In the genomic region with DNA sequence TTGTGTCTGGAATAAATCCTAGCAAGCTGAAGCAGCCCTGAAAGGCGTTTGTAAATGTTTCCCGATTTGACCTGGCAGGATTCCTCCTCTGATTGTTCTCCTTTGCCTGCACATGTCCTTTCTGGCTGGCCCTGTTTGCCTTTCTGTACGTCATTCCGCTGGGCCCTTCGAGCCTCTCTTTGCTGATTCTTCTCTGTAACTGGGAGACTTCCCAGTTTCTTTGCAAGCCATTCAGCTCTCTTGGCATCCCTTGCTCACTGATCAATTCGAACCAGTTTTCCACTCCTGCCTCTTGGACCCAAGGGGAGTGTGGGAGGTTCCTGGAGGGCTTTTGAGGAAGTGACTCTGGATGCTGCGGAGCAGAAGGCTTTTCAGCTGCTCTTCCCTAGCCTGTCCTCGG, we compare ENCODE assay signal across 11 mouse cellular contexts. TPM values are rescaled to one million over a fixed set of nuclear protein-coding genes. Genes with fewer than 3 reads are reported as not detected.
DNase-seq lines count a peak whose midpoint lies in the region; ATAC-seq and TF ChIP-seq lines count a peak whose summit lies in the region.
"Had no signal": no experiment of that assay in that cellular context is flagged by ENCODE, and none has a peak within 500 bp of the region (broad histone marks: within the 10 kb centered on the region; RNA-seq: fewer than 3 reads in every experiment).

No protein-coding gene starts in this region.

- H3K4me2 ChIP-seq in forebrain, embryonic 14.5 days (ENCODE audit: low read length): no peak overlapping the region
- H3K4me2 ChIP-seq: liver, embryonic 13.5 days had no signal

- no peak overlapping the region for H3K9ac ChIP-seq in forebrain, embryonic 14.5 days (ENCODE audit: low read length)
- H3K9ac ChIP-seq in ES-Bruce4 (ENCODE audit: low read depth, poor library complexity, severe bottlenecking): no peak overlapping the region
- H3K9ac ChIP-seq: liver, embryonic 13.5 days had no signal

- 0 out of 2 replicates have a peak, but pooled peaks have one; percentile 46 for TF ChIP-seq EP300 in ES-Bruce4 (IDR thresholded peaks at IDR 0.05; ENCODE audit: insufficient read depth, low read depth, low read length)

- no peaks in the 10 kb centered on the region for H3K27me3 ChIP-seq in forebrain, embryonic 14.5 days (replicated peaks; ENCODE audit: control insufficient read depth, insufficient read depth, low read length)
- peaks cover 11% of the 10 kb centered on the region for H3K27me3 ChIP-seq in forebrain, embryonic 10.5 days (ENCODE audit: poor library complexity, severe bottlenecking)
- H3K27me3 ChIP-seq in ES-Bruce4 (ENCODE audit: control insufficient read depth, insufficient read depth, low read length, poor library complexity, severe bottlenecking): no peaks in the 10 kb centered on the region; the same call in 1 of the 2 replicates
- H3K27me3 ChIP-seq: liver, embryonic 13.5 days had no signal

- no peak for TF ChIP-seq POLR2A in ES-Bruce4 (IDR thresholded peaks at IDR 0.05; ENCODE audit: insufficient read depth, low read length)

- no peaks in the 10 kb centered on the region for H3K4me1 ChIP-seq in forebrain, embryonic 14.5 days (ENCODE audit: control insufficient read depth, insufficient read depth, low read length)
- peaks cover 2% of the 10 kb centered on the region; the same call in 1 of the 2 replicates for H3K4me1 ChIP-seq in forebrain, embryonic 10.5 days
- H3K4me1 ChIP-seq in ES-Bruce4 (ENCODE audit: control insufficient read depth, insufficient read depth, low read length): no peaks in the 10 kb centered on the region
- H3K4me1 ChIP-seq: liver, embryonic 13.5 days had no signal

- DNase-seq in forebrain, embryonic 14.5 days (ENCODE audit: low spot score): peak; percentile 72
- no peak for DNase-seq in forebrain, embryonic 10.5 days (ENCODE audit: extremely low spot score, low spot score)
- peak; percentile 50 to 73 for DNase-seq in frontal cortex, adult 2 months (ENCODE audit: extremely low spot score in 1 of 2, low spot score in 1 of 2)
- DNase-seq in left cerebral cortex, adult 9 months (ENCODE audit: low spot score in 2 of 2): peak; percentile 53 to 65
- DNase-seq in thymus, postnatal 36 days: no peak
- DNase-seq in retina, embryonic 14.5 days (ENCODE audit: low spot score): no peak
- DNase-seq in kidney, postnatal 25 days: no peak
- DNase-seq: liver, embryonic 13.5 days had no signal

- no peak for ATAC-seq in forebrain, embryonic 14.5 days
- ATAC-seq: intestine, postnatal 0 days had no signal

- WGBS in forebrain, embryonic 14.5 days: 23% methylated on average over 8 of the region's 8 CpGs
- 31% methylated on average over 8 of the region's 8 CpGs for whole genome bisulfite sequencing in forebrain, embryonic 10.5 days

- no peak for TF ChIP-seq CTCF in ES-Bruce4 (IDR thresholded peaks at IDR 0.05; ENCODE audit: low read depth, low read length)

- H3K4me3 ChIP-seq in forebrain, embryonic 14.5 days (ENCODE audit: low read depth, low read length): no peak overlapping the region
- no peak overlapping the region for H3K4me3 ChIP-seq in forebrain, embryonic 10.5 days
- no peak overlapping the region for H3K4me3 ChIP-seq in ES-Bruce4 (ENCODE audit: low read depth, low read length)
- H3K4me3 ChIP-seq: liver, embryonic 13.5 days; myocyte had no signal

- H3K36me3 ChIP-seq in forebrain, embryonic 14.5 days (ENCODE audit: control insufficient read depth, insufficient read depth, low read length): no peaks in the 10 kb centered on the region
- H3K36me3 ChIP-seq in forebrain, embryonic 10.5 days (replicated peaks): no peaks in the 10 kb centered on the region
- no peaks in the 10 kb centered on the region for H3K36me3 ChIP-seq in ES-Bruce4 (ENCODE audit: control insufficient read depth, insufficient read depth, low read length, poor library complexity, severe bottlenecking)
- H3K36me3 ChIP-seq: liver, embryonic 13.5 days had no signal

- H3K27ac ChIP-seq in forebrain, embryonic 14.5 days (ENCODE audit: low read depth, low read length): no peak overlapping the region
- no peak overlapping the region for H3K27ac ChIP-seq in forebrain, embryonic 10.5 days
- H3K27ac ChIP-seq in ES-Bruce4 (ENCODE audit: insufficient read depth, low read length): peak overlapping the region; percentile 31; the same call in 1 of the 2 replicates
- H3K27ac ChIP-seq: liver, embryonic 13.5 days had no signal

- no peaks in the 10 kb centered on the region for H3K9me3 ChIP-seq in forebrain, embryonic 14.5 days (replicated peaks; ENCODE audit: control insufficient read depth, low read length)
- H3K9me3 ChIP-seq in forebrain, embryonic 10.5 days: no peaks in the 10 kb centered on the region
- no peaks in the 10 kb centered on the region for H3K9me3 ChIP-seq in ES-Bruce4 (replicated peaks; ENCODE audit: control insufficient read depth, insufficient read depth, low read length, poor library complexity, severe bottlenecking)
- H3K9me3 ChIP-seq: liver, embryonic 13.5 days had no signal

RNA-seq across cellular contexts. Expression of a gene that starts 11.4 kb away (rescaled TPM):
- 0.67 and 0.93 TPM in 2 replicates for polyA plus RNA-seq in forebrain, embryonic 14.5 days (2014; fragmentation: Nextera tagmentation; extraction: Ambion mirVana)
- 0.25 and 0.67 TPM in 2 replicates for polyA plus RNA-seq in forebrain, embryonic 10.5 days (2016; fragmentation: Nextera tagmentation; extraction: Ambion mirVana)
- polyA plus RNA-seq in ES-Bruce4 (2011; ENCODE audit: insufficient read depth, insufficient read length, low read depth, missing spikeins): not detected in 2 replicates
- 26.0 and 30.8 TPM in 2 replicates for polyA plus RNA-seq in frontal cortex, adult 2 months (2012; rRNA removed)
- polyA plus RNA-seq: intestine, postnatal 0 days; liver, embryonic 13.5 days; myocyte had no signal

Comparison
In these comparisons a context has a peak if more than half of its experiments do, and no peak if none do; other contexts are left out.
1. DNase-seq: peak in forebrain, embryonic 14.5 days (single experiment), frontal cortex, adult 2 months (2 of 2) and left cerebral cortex, adult 9 months (2 of 2); none in forebrain, embryonic 10.5 days (single experiment), thymus, postnatal 36 days (0 of 2), retina, embryonic 14.5 days (single experiment) and kidney, postnatal 25 days (0 of 2).
2. RNA of a gene that starts 11.4 kb away (polyA plus RNA-seq): 26.0 to 30.8 TPM in frontal cortex, adult 2 months; 0.67 to 0.93 TPM in forebrain, embryonic 14.5 days, 0.25 to 0.67 TPM in forebrain, embryonic 10.5 days and not detected in ES-Bruce4; every median in the first group is over 10 times any median in the second.